Mouse (Mus musculus): ENCODE data around the gene Rsg1. TPM values are rescaled to one million over a fixed set of nuclear protein-coding genes. Genes with fewer than 3 reads are reported as not detected.

Rsg1 gene
- polyA plus RNA-seq, 1 experiment, result 0.83 TPM

DNA sequence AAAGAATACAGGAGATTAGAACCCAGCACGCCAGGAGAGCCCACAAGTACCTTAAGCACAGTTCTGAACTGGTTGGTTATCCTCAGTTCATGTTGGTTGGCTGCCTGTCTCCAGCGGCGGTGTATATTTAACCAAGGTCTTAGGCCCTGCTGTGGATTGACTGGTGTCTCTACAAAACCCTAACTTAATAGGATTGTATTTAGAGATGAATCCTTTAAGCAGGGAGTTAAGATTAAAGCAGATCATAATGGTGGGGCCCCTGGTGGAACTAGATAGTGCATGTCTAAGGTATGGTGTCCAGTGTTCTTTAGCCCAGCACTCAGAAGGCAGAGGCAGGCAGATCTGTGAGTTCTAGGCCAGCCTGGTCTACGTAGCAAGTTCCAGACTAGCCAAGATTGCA lies 2.1 kb upstream of the Rsg1 start:
- Histone ChIP-seq H3K4me1 (ENCODE audit: control insufficient read depth, insufficient read depth, insufficient read length) (peaks cover 2% of the 10 kb centered on the region; the same call in 1 of the 2 replicates), H3K27ac (ENCODE audit: insufficient read depth, low read length) (no peak overlapping the region), H3K27me3 (ENCODE audit: control insufficient read depth, insufficient read depth, low read length) (no peaks in the 10 kb centered on the region), H3K4me3 (ENCODE audit: extremely low read depth, insufficient read depth, insufficient read length) (no peak overlapping the region), H3K36me3 (ENCODE audit: control insufficient read depth, insufficient read depth, low read length) (peaks cover 1% of the 10 kb centered on the region; the same call in 1 of the 2 replicates)
- DNase-seq (ENCODE audit: low read depth in 1 of 2, low spot score in 2 of 2), result no peak
- 94% methylated on average over 4 of the region's 4 CpGs for WGBS
- TF ChIP-seq POLR2A (IDR thresholded peaks at IDR 0.05; ENCODE audit: low read depth, low read length), result no peak
- no peak for TF ChIP-seq CTCF (IDR thresholded peaks at IDR 0.05; ENCODE audit: extremely low read depth, insufficient read depth, insufficient read length, insufficient replicate concordance)

GRCm38 (mm10) chr4:141212892-141213291 lies 864 bp upstream of the Rsg1 start:
- Histone ChIP-seq H3K27ac (ENCODE audit: insufficient read depth, low read length) (no peak overlapping the region), H3K36me3 (ENCODE audit: control insufficient read depth, insufficient read depth, low read length) (no peaks in the 10 kb centered on the region), H3K4me3 (ENCODE audit: extremely low read depth, insufficient read depth, insufficient read length) (no peak overlapping the region), H3K4me1 (ENCODE audit: control insufficient read depth, insufficient read depth, insufficient read length) (peaks cover 2% of the 10 kb centered on the region; the same call in 1 of the 2 replicates), H3K27me3 (ENCODE audit: control insufficient read depth, insufficient read depth, low read length) (no peaks in the 10 kb centered on the region)
- no peak for DNase-seq (ENCODE audit: low read depth in 1 of 2, low spot score in 2 of 2)
- no peak for TF ChIP-seq POLR2A (IDR thresholded peaks at IDR 0.05; ENCODE audit: low read depth, low read length)
- WGBS, result 93% methylated on average over 9 of the region's 9 CpGs

GRCm38 (mm10) chr4:141213342-141213741 lies 414 bp upstream of the Rsg1 start:
- Histone ChIP-seq H3K4me3 (ENCODE audit: extremely low read depth, insufficient read depth, insufficient read length) (no peak overlapping the region), H3K27ac (ENCODE audit: insufficient read depth, low read length) (no peak overlapping the region), H3K4me1 (ENCODE audit: control insufficient read depth, insufficient read depth, insufficient read length) (peaks cover 2% of the 10 kb centered on the region; the same call in 1 of the 2 replicates), H3K27me3 (ENCODE audit: control insufficient read depth, insufficient read depth, low read length) (no peaks in the 10 kb centered on the region), H3K36me3 (ENCODE audit: control insufficient read depth, insufficient read depth, low read length) (no peaks in the 10 kb centered on the region)
- DNase-seq (ENCODE audit: low read depth in 1 of 2, low spot score in 2 of 2), result no peak
- 56% methylated on average over 2 of the region's 2 CpGs for WGBS
- TF ChIP-seq CTCF (IDR thresholded peaks at IDR 0.05; ENCODE audit: extremely low read depth, insufficient read depth, insufficient read length, insufficient replicate concordance) (no peak), POLR2A (IDR thresholded peaks at IDR 0.05; ENCODE audit: low read depth, low read length) (no peak)

DNA sequence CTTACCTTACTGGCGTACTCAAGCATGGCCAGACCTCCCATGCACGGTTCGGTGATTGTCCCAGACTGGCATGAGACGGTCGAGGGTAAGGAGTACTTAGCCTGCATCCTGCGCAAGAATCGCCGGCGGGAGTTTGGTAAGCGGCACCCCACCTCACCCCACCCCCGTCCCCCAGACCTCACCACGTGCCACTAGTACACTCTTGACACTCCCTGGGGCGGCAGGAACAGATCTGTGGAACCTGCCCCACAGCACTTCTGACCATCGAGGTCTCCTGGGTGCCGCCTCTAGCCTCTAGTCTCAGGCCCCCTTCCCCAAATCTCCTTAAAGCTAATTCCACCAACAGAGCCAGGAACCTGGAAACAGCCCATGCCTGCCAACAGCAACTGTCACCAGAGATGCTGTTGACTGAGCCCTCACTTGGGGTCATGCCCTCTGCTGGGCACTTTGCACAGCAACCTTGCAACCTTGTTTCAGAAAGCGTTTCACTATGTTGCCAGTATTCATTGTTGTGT lies 638 bp downstream of the Rsg1 start:
- TF ChIP-seq CTCF (IDR thresholded peaks at IDR 0.05; ENCODE audit: extremely low read depth, insufficient read depth, insufficient read length, insufficient replicate concordance), result peak; percentile 54; the same call in 1 of the 2 replicates
- TF ChIP-seq POLR2A (IDR thresholded peaks at IDR 0.05; ENCODE audit: low read depth, low read length), result no peak
- peak; percentile 54 to 55 for DNase-seq (ENCODE audit: low read depth in 1 of 2, low spot score in 2 of 2)
- H3K27ac ChIP-seq (ENCODE audit: insufficient read depth, low read length), result no peak overlapping the region
- under 1% methylated on average over 16 of the region's 16 CpGs for WGBS
- H3K36me3 ChIP-seq (ENCODE audit: control insufficient read depth, insufficient read depth, low read length), result no peaks in the 10 kb centered on the region
- H3K4me1 ChIP-seq (ENCODE audit: control insufficient read depth, insufficient read depth, insufficient read length), result peaks cover 2% of the 10 kb centered on the region; the same call in 1 of the 2 replicates
- H3K27me3 ChIP-seq (ENCODE audit: control insufficient read depth, insufficient read depth, low read length), result no peaks in the 10 kb centered on the region
- H3K4me3 ChIP-seq (ENCODE audit: extremely low read depth, insufficient read depth, insufficient read length), result peak overlapping the region; percentile 61

- H3K4me1 ChIP-seq (ENCODE audit: control insufficient read depth, insufficient read depth, insufficient read length), result no peaks in the 10 kb centered on the region
- no peaks in the 10 kb centered on the region for H3K27me3 ChIP-seq (ENCODE audit: control insufficient read depth, insufficient read depth, low read length)
- TF ChIP-seq POLR2A (IDR thresholded peaks at IDR 0.05; ENCODE audit: low read depth, low read length) (no peak), CTCF (IDR thresholded peaks at IDR 0.05; ENCODE audit: extremely low read depth, insufficient read depth, insufficient read length, insufficient replicate concordance) (no peak)
These were observed 5.9 kb downstream of the Rsg1 start for GRCm38 (mm10) chr4:141219583-141220213.

DNA sequence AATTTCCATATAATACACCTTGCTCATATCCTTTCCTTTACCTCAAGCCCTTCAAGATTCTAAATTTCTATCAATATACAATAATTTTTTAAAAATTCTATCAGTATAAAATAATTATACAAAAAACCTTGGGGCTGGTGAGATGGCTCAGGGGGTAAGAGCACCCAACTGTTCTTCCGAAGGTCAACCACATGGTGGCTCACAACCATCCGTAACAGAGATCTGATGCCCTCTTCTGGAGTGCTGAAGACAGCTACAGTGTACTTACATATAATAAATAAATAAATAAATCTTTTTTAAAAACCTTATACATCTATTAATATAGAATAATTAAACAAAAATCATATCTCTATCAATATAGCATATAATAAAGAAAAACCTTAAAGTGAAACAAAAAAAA lies 8.1 kb downstream of the Rsg1 start:
- Histone ChIP-seq H3K36me3 (ENCODE audit: control insufficient read depth, insufficient read depth, low read length) (no peaks in the 10 kb centered on the region), H3K27me3 (ENCODE audit: control insufficient read depth, insufficient read depth, low read length) (no peaks in the 10 kb centered on the region), H3K4me1 (ENCODE audit: control insufficient read depth, insufficient read depth, insufficient read length) (no peaks in the 10 kb centered on the region), H3K27ac (ENCODE audit: insufficient read depth, low read length) (no peak overlapping the region), H3K4me3 (ENCODE audit: extremely low read depth, insufficient read depth, insufficient read length) (no peak overlapping the region)
- no peak for DNase-seq (ENCODE audit: low read depth in 1 of 2, low spot score in 2 of 2)
- TF ChIP-seq CTCF (IDR thresholded peaks at IDR 0.05; ENCODE audit: extremely low read depth, insufficient read depth, insufficient read length, insufficient replicate concordance) (no peak), POLR2A (IDR thresholded peaks at IDR 0.05; ENCODE audit: low read depth, low read length) (no peak)
- 73% methylated on average over 2 of the region's 2 CpGs for WGBS

More at GRCm38 (mm10) chr4:141219583-141220213, 5.9 kb downstream of the Rsg1 start:
- H3K27ac ChIP-seq (ENCODE audit: insufficient read depth, low read length), result no peak overlapping the region
- DNase-seq (ENCODE audit: low read depth in 1 of 2, low spot score in 2 of 2), result no peak
- H3K36me3 ChIP-seq (ENCODE audit: control insufficient read depth, insufficient read depth, low read length), result no peaks in the 10 kb centered on the region
- H3K4me3 ChIP-seq (ENCODE audit: extremely low read depth, insufficient read depth, insufficient read length), result no peak overlapping the region
- WGBS, result 82% methylated on average over 20 of the region's 20 CpGs

- no peak overlapping the region for H3K4me3 ChIP-seq (ENCODE audit: extremely low read depth, insufficient read depth, insufficient read length)
- H3K27ac ChIP-seq (ENCODE audit: insufficient read depth, low read length), result no peak overlapping the region
- no peak for DNase-seq (ENCODE audit: low read depth in 1 of 2, low spot score in 2 of 2)
- no peaks in the 10 kb centered on the region for H3K36me3 ChIP-seq (ENCODE audit: control insufficient read depth, insufficient read depth, low read length)
- no peaks in the 10 kb centered on the region for H3K27me3 ChIP-seq (ENCODE audit: control insufficient read depth, insufficient read depth, low read length)
- no peaks in the 10 kb centered on the region for H3K4me1 ChIP-seq (ENCODE audit: control insufficient read depth, insufficient read depth, insufficient read length)
- WGBS, result 85% methylated on average over 5 of the region's 5 CpGs
- TF ChIP-seq POLR2A (IDR thresholded peaks at IDR 0.05; ENCODE audit: low read depth, low read length) (no peak), CTCF (IDR thresholded peaks at IDR 0.05; ENCODE audit: extremely low read depth, insufficient read depth, insufficient read length, insufficient replicate concordance) (no peak)
These were observed 9.0 kb downstream of the Rsg1 start for GRCm38 (mm10) chr4:141222752-141223151.
